16 mouse cellular contexts compared by ENCODE assay signal in genomic region chr11:32343350-32343749, GRCm38 (mm10). TPM values are rescaled to one million over a fixed set of nuclear protein-coding genes. Genes with fewer than 3 reads are reported as not detected.
A peak's percentile ranks its signal among the peaks of the same experiment; 100 is the strongest.
DNase-seq lines count a peak whose midpoint lies in the region; ATAC-seq and TF ChIP-seq lines count a peak whose summit lies in the region.
"Had no signal": no experiment of that assay in that cellular context is flagged by ENCODE, and none has a peak within 500 bp of the region (broad histone marks: within the 10 kb centered on the region; RNA-seq: fewer than 3 reads in every experiment).

No protein-coding gene starts in this region.

- no peak overlapping the region for H3K27ac ChIP-seq in liver, embryonic 12.5 days
- H3K27ac ChIP-seq in liver, embryonic 11.5 days (ENCODE audit: low read depth, low read length), result no peak overlapping the region
- 0 out of 2 replicates have a peak overlapping the region, but pooled peaks have one; percentile 35 for H3K27ac ChIP-seq in stomach, postnatal 0 days (replicated peaks)
- no peak overlapping the region for H3K27ac ChIP-seq in kidney, adult 2 months (ENCODE audit: insufficient read depth, low read depth, low read length)
- H3K27ac ChIP-seq: embryonic facial prominence, embryonic 10.5 days; embryonic facial prominence, embryonic 12.5 days; forebrain, embryonic 13.5 days; forebrain, embryonic 15.5 days had no signal

- no peak for TF ChIP-seq POLR2A in kidney, adult 2 months (IDR thresholded peaks at IDR 0.05; ENCODE audit: low read depth, low read length)

- no peaks in the 10 kb centered on the region for H3K36me3 ChIP-seq in liver, embryonic 12.5 days
- H3K36me3 ChIP-seq in liver, embryonic 11.5 days (ENCODE audit: control insufficient read depth, insufficient read depth, low read length), result no peaks in the 10 kb centered on the region
- H3K36me3 ChIP-seq in stomach, postnatal 0 days (ENCODE audit: control insufficient read depth, insufficient read depth, low read length), result no peaks in the 10 kb centered on the region
- no peaks in the 10 kb centered on the region for H3K36me3 ChIP-seq in kidney, adult 2 months (ENCODE audit: control insufficient read depth, insufficient read depth, low read length)
- H3K36me3 ChIP-seq: embryonic facial prominence, embryonic 10.5 days; embryonic facial prominence, embryonic 12.5 days; forebrain, embryonic 15.5 days had no signal

- H3K27me3 ChIP-seq in liver, embryonic 12.5 days (replicated peaks), result peaks cover 80% of the 10 kb centered on the region
- peaks cover 16% of the 10 kb centered on the region for H3K27me3 ChIP-seq in liver, embryonic 11.5 days (replicated peaks; ENCODE audit: control insufficient read depth, insufficient read depth, low read length)
- H3K27me3 ChIP-seq in stomach, postnatal 0 days (ENCODE audit: control insufficient read depth, insufficient read depth, low read length), result no peaks in the 10 kb centered on the region
- no peaks in the 10 kb centered on the region for H3K27me3 ChIP-seq in kidney, adult 2 months (replicated peaks; ENCODE audit: control insufficient read depth, insufficient read depth, low read length)
- H3K27me3 ChIP-seq: embryonic facial prominence, embryonic 12.5 days; forebrain, embryonic 13.5 days; forebrain, embryonic 15.5 days; Patski had no signal

- H3K4me1 ChIP-seq in liver, embryonic 12.5 days, result peaks cover 21% of the 10 kb centered on the region
- H3K4me1 ChIP-seq in liver, embryonic 11.5 days (replicated peaks; ENCODE audit: control insufficient read depth, insufficient read depth, low read length), result peaks cover 4% of the 10 kb centered on the region
- H3K4me1 ChIP-seq in stomach, postnatal 0 days (replicated peaks; ENCODE audit: control insufficient read depth, insufficient read depth), result peaks cover 3% of the 10 kb centered on the region
- no peaks in the 10 kb centered on the region for H3K4me1 ChIP-seq in kidney, adult 2 months (ENCODE audit: control insufficient read depth, insufficient read depth, low read length)

- no peak overlapping the region for H3K4me2 ChIP-seq in liver, embryonic 12.5 days
- H3K4me2 ChIP-seq in liver, embryonic 11.5 days, result no peak overlapping the region
- H3K4me2 ChIP-seq in stomach, postnatal 0 days (replicated peaks; ENCODE audit: low read depth), result no peak overlapping the region
- H3K4me2 ChIP-seq: embryonic facial prominence, embryonic 12.5 days; forebrain, embryonic 13.5 days; forebrain, embryonic 15.5 days had no signal

- DNase-seq in liver, embryonic 11.5 days (ENCODE audit: low spot score), result no peak
- DNase-seq in 3134 (ENCODE audit: extremely low read depth, insufficient read length, low spot score), result peak; percentile 34
- DNase-seq in stomach, postnatal 0 days (ENCODE audit: low spot score), result peak; percentile 67
- DNase-seq in kidney, adult 2 months, result no peak
- DNase-seq: adrenal gland, adult 8-10 months; cerebellum, adult 11-12 months had no signal

- 0 out of 2 replicates have a peak, but pooled peaks have one; percentile 50 for ATAC-seq in liver, embryonic 12.5 days
- ATAC-seq in liver, embryonic 11.5 days (replicated peaks; ENCODE audit: low FRiP score), result no peak
- peak; percentile 74 for ATAC-seq in stomach, postnatal 0 days (ENCODE audit: low FRiP score, low TSS enrichment)
- ATAC-seq: activated CD4-positive, CD25-positive, alpha-beta regulatory T cell, adult 4 months; forebrain, embryonic 13.5 days; forebrain, embryonic 15.5 days; forebrain, postnatal 0 days; Patski had no signal

- no peaks in the 10 kb centered on the region for H3K9me3 ChIP-seq in liver, embryonic 12.5 days (replicated peaks)
- no peaks in the 10 kb centered on the region for H3K9me3 ChIP-seq in liver, embryonic 11.5 days (ENCODE audit: control insufficient read depth, low read length)
- no peaks in the 10 kb centered on the region for H3K9me3 ChIP-seq in stomach, postnatal 0 days (ENCODE audit: control insufficient read depth, low read length)
- H3K9me3 ChIP-seq: embryonic facial prominence, embryonic 10.5 days; embryonic facial prominence, embryonic 12.5 days; forebrain, embryonic 13.5 days; forebrain, embryonic 15.5 days had no signal

- no peak overlapping the region for H3K9ac ChIP-seq in liver, embryonic 12.5 days
- H3K9ac ChIP-seq in liver, embryonic 11.5 days (ENCODE audit: low read depth, low read length), result no peak overlapping the region
- H3K9ac ChIP-seq in stomach, postnatal 0 days (ENCODE audit: low read length), result no peak overlapping the region
- H3K9ac ChIP-seq: embryonic facial prominence, embryonic 12.5 days; forebrain, embryonic 13.5 days; forebrain, embryonic 15.5 days; forebrain, postnatal 0 days had no signal

- no peak for TF ChIP-seq CTCF in stomach, postnatal 0 days (IDR thresholded peaks at IDR 0.05; ENCODE audit: low read depth)
- no peak for TF ChIP-seq CTCF in kidney, adult 2 months (conservative IDR thresholded peaks at IDR 0.05; ENCODE audit: insufficient read depth, insufficient read length, low read depth, low read length)

- TF ChIP-seq EP300 in stomach, postnatal 0 days (optimal IDR thresholded peaks at IDR 0.05), result no peak

- no peak overlapping the region for H3K4me3 ChIP-seq in liver, embryonic 12.5 days
- no peak overlapping the region for H3K4me3 ChIP-seq in liver, embryonic 11.5 days (ENCODE audit: low read depth, low read length)
- no peak overlapping the region for H3K4me3 ChIP-seq in stomach, postnatal 0 days (ENCODE audit: low read depth, low read length)
- no peak overlapping the region for H3K4me3 ChIP-seq in kidney, adult 2 months (ENCODE audit: insufficient read depth, low read depth, low read length)
- H3K4me3 ChIP-seq: embryonic facial prominence, embryonic 10.5 days; embryonic facial prominence, embryonic 12.5 days; forebrain, embryonic 13.5 days; forebrain, embryonic 15.5 days had no signal

- 73% methylated on average over 1 of the region's 1 CpGs for WGBS in liver, embryonic 12.5 days (ENCODE audit: insufficient replicate concordance)
- WGBS in liver, embryonic 11.5 days, result 85% methylated on average over 1 of the region's 1 CpGs
- 76% methylated on average over 1 of the region's 1 CpGs for WGBS in stomach, postnatal 0 days
- WGBS in kidney, adult 2 months, result 97% methylated on average over 1 of the region's 1 CpGs

RNA-seq across cellular contexts. Expression of gene Sh3pxd2b, which starts 4.3 kb away (rescaled TPM):
- polyA plus RNA-seq in liver, embryonic 12.5 days (2016; fragmentation: Nextera tagmentation; extraction: Ambion mirVana), result 2.6 and 3.1 TPM in 2 replicates
- 7.4 and 8.2 TPM in 2 replicates for polyA plus RNA-seq in liver, embryonic 11.5 days (2014; fragmentation: Nextera tagmentation; extraction: Ambion mirVana)
- 4.8 and 5.0 TPM in 2 replicates for polyA plus RNA-seq in stomach, postnatal 0 days (2015; fragmentation: Nextera tagmentation; extraction: Ambion mirVana)
- 3.7 TPM in 2 replicates for polyA plus RNA-seq in kidney, adult 2 months (2012; rRNA removed)

RNA-seq across cellular contexts. Expression of gene Hbq1a, which starts 43.5 kb away (rescaled TPM):
- 4.2 and 5.2 TPM in 2 replicates for polyA plus RNA-seq in liver, embryonic 12.5 days (2016; fragmentation: Nextera tagmentation; extraction: Ambion mirVana)
- 0.47 and 0.92 TPM in 2 replicates for polyA plus RNA-seq in liver, embryonic 11.5 days (2014; fragmentation: Nextera tagmentation; extraction: Ambion mirVana)
- not detected in 2 replicates for polyA plus RNA-seq in stomach, postnatal 0 days (2015; fragmentation: Nextera tagmentation; extraction: Ambion mirVana)
- 0.18 and 0.45 TPM in 2 replicates for polyA plus RNA-seq in kidney, adult 2 months (2012; rRNA removed)
- polyA plus RNA-seq: activated CD4-positive, CD25-positive, alpha-beta regulatory T cell, adult 4 months; embryonic facial prominence, embryonic 10.5 days; embryonic facial prominence, embryonic 12.5 days; forebrain, embryonic 11.5 days; Patski had no signal

RNA-seq across cellular contexts. Expression of gene Hba-a2, which starts 47.1 kb away (rescaled TPM):
- polyA plus RNA-seq in liver, embryonic 12.5 days (2016; fragmentation: Nextera tagmentation; extraction: Ambion mirVana), result 121,851 and 123,321 TPM in 2 replicates
- polyA plus RNA-seq in liver, embryonic 11.5 days (2014; fragmentation: Nextera tagmentation; extraction: Ambion mirVana), result 25,282 and 25,421 TPM in 2 replicates
- polyA plus RNA-seq in stomach, postnatal 0 days (2015; fragmentation: Nextera tagmentation; extraction: Ambion mirVana), result 728 and 926 TPM in 2 replicates
- polyA plus RNA-seq in kidney, adult 2 months (2012; rRNA removed), result 4,083 and 5,122 TPM in 2 replicates
- polyA plus RNA-seq: C2C12, Patski had no signal

RNA-seq across cellular contexts. Expression of gene Hbq1b, which starts 56.6 kb away (rescaled TPM):
- 116 and 122 TPM in 2 replicates for polyA plus RNA-seq in liver, embryonic 12.5 days (2016; fragmentation: Nextera tagmentation; extraction: Ambion mirVana)
- 43.6 and 45.8 TPM in 2 replicates for polyA plus RNA-seq in liver, embryonic 11.5 days (2014; fragmentation: Nextera tagmentation; extraction: Ambion mirVana)
- polyA plus RNA-seq in stomach, postnatal 0 days (2015; fragmentation: Nextera tagmentation; extraction: Ambion mirVana), result 0.18 TPM in 1 of 2 replicates, not detected in the other
- polyA plus RNA-seq in kidney, adult 2 months (2012; rRNA removed), result 0.22 and 0.34 TPM in 2 replicates
- polyA plus RNA-seq: activated CD4-positive, CD25-positive, alpha-beta regulatory T cell, adult 4 months; C2C12; Patski had no signal

Comparison
In these comparisons a context has a peak if more than half of its experiments do, and no peak if none do; other contexts are left out.
1. DNase-seq: peak in 3134 (single experiment) and stomach, postnatal 0 days (single experiment); none in liver, embryonic 11.5 days (single experiment) and kidney, adult 2 months (single experiment).